Mouse (Mus musculus) embryonic facial prominence, embryonic 12.5 days (tissue): ENCODE measurements around the gene Tlr3. TPM values are rescaled to one million over a fixed set of nuclear protein-coding genes. Genes with fewer than 3 reads are reported as not detected.
A peak's percentile ranks its signal among the peaks of the same experiment; 100 is the strongest.

ENCODE experiments used
- ATAC-seq: fragments of 200-750 bp; cut with Nextera tagmentation; 2 replicates; pipeline ENCODE4 v1.8.0; 2017; ENCODE audit not compliant: insufficient number of reproducible peaks, insufficient read depth, low FRiP score, low TSS enrichment
- H3K27ac ChIP-seq: fragments of 300-500 bp; sonication (generic); 2 replicates; pipeline ENCODE4 v1.5.1; 2016; ENCODE audit warnings: mild to moderate bottlenecking
- H3K27me3 ChIP-seq: fragments of 300-500 bp; sonication (generic); 2 replicates; pipeline ENCODE4 v1.6.1; 2016; ENCODE audit warnings: mild to moderate bottlenecking, moderate library complexity
- H3K36me3 ChIP-seq: fragments of 300-500 bp; sonication (generic); 2 replicates; pipeline ENCODE4 v1.6.1; 2016; ENCODE audit warnings: mild to moderate bottlenecking
- H3K4me1 ChIP-seq: fragments of 300-500 bp; sonication (generic); 2 replicates; pipeline ENCODE4 v1.6.1; 2016
- H3K4me2 ChIP-seq: fragments of 300-500 bp; sonication (generic); replicated peaks from 2 replicates; pipeline ENCODE4 v1.6.1; 2016; ENCODE audit warnings: mild to moderate bottlenecking, moderate library complexity
- H3K4me3 ChIP-seq: fragments of 300-500 bp; sonication (generic); 2 replicates; pipeline ENCODE4 v1.5.1; 2016; ENCODE audit warnings: mild to moderate bottlenecking
- H3K9ac ChIP-seq: fragments of 300-500 bp; sonication (generic); 2 replicates; pipeline ENCODE4 v1.6.1; 2016; ENCODE audit warnings: mild to moderate bottlenecking, moderate library complexity
- H3K9me3 ChIP-seq: fragments of 300-500 bp; sonication (generic); 2 replicates; pipeline ENCODE4 v1.6.1; 2016; ENCODE audit warnings: mild to moderate bottlenecking, moderate library complexity
- WGBS: fragments of 180-500 bp; shearing (Covaris S2); methylation state at CpG from one replicate; pipeline ENCODE4 v1.1.7; 2016; 5-methylcytosine and 5-hydroxymethylcytosine counted together
- polyA plus RNA-seq: library from polyadenylated mRNA; unstranded; fragments of >200 nt; fragmentation: Nextera tagmentation; extraction: Ambion mirVana; gene quantifications from 2 replicates; pipeline ENCODE4 v1.2.1, GENCODE M21; 2016

Tlr3 gene
- polyA plus RNA-seq, 1 experiment from 2014 or later: 1.4 TPM

- no peaks in the 10 kb centered on the region for H3K9me3 ChIP-seq
- H3K36me3 ChIP-seq: no peaks in the 10 kb centered on the region
- no peak within 1 kb of the TSS for H3K27ac ChIP-seq
- H3K4me1 ChIP-seq: peaks cover 14% of the 10 kb centered on the region
- peak within 1 kb of the TSS; percentile 36 for H3K4me3 ChIP-seq
- peak within 1 kb of the TSS; percentile 34 for H3K9ac ChIP-seq
- peak; percentile 79 for ATAC-seq
- 1% methylated on average over 6 of the region's 6 CpGs for WGBS
- peak within 1 kb of the TSS; percentile 84 for H3K4me2 ChIP-seq
- H3K27me3 ChIP-seq: peaks cover 11% of the 10 kb centered on the region
Observed at GRCm38 (mm10) chr8:45381963-45382347, 28.9 kb downstream of the Tlr3 start, which contains the start of gene Fam149a. Fam149a (minus strand) TSS chr8:45382291.

DNA sequence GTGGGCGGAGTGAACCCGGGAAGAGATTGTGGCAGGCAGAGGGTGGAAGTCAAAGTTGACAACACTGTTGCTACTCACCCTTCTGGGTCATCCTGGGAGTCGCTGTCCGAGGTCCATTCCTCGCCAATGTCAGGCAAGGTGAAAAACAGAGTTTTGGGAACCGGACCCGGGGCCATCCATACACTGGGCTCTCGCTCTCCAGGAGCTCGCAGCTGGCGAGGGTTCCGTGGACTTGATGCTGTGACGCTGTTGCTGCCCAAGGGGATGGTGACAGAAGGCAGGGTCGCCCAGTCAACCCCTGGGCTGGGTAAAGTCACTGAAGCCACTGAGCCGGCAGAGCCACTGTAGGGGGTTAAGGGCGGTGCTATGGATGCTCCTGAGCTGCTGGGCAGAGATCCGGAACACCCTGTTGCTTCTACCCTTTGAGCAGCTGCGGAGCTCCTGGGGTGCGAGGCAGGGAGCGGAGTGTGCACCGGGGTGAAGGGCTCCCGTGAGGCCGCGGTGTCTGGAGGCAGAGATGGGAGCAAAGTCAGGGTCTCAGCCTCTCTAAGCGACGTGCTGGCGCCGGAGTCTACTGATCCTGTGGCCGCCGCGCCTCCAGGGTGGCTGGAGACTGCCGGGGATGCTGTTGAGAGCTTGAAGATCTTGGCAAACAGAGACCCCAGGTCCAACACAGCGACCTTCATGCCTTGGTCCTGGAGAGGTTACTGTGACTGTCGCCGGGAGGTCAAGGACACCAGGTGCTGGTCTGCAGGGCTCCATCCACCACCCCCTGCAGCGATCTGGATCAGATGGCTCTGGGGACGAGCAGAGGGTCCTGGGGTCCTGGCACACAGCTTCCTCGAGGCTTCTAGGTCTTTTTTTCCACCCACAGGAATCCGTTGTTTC, 29.6 kb downstream of the Tlr3 start:
- Histone ChIP-seq H3K36me3 (no peaks in the 10 kb centered on the region), H3K27me3 (peaks cover 11% of the 10 kb centered on the region), H3K4me3 (peak overlapping the region; percentile 36), H3K4me2 (peak overlapping the region; percentile 84), H3K4me1 (peaks cover 14% of the 10 kb centered on the region), H3K9me3 (no peaks in the 10 kb centered on the region), H3K27ac (no peak overlapping the region), H3K9ac (peak overlapping the region; percentile 34)
- WGBS: 2% methylated on average over 38 of the region's 38 CpGs
- peak; percentile 41; the same call in 1 of the 2 replicates for ATAC-seq

DNA sequence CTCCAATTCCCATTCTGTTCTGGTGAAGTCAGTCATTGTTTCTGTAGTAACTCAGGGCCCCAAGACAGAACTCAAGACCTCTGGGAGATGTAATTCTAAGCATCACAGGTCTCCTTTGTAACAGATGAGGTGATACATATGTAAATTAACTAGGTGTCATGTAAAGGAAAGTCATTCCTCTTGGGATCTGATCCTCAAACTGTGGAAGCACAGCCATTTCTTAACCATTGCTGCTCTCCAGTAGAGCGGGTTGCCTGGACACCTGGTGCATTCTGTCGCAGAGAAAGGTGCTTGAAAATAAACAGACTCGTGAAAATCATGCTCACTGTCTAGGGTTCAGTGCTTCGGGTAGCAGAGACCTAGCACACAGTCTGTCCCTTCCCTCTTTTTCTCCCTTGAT, 30.3 kb downstream of the Tlr3 start:
- Histone ChIP-seq H3K36me3 (no peaks in the 10 kb centered on the region), H3K4me1 (peaks cover 14% of the 10 kb centered on the region), H3K9me3 (no peaks in the 10 kb centered on the region), H3K27ac (no peak overlapping the region), H3K4me2 (peak overlapping the region; percentile 84; the same call in 1 of the 2 replicates), H3K9ac (no peak overlapping the region), H3K27me3 (peaks cover 11% of the 10 kb centered on the region), H3K4me3 (peak overlapping the region; percentile 36; the same call in 1 of the 2 replicates)
- no peak for ATAC-seq
- WGBS: 20% methylated on average over 4 of the region's 4 CpGs

DNA sequence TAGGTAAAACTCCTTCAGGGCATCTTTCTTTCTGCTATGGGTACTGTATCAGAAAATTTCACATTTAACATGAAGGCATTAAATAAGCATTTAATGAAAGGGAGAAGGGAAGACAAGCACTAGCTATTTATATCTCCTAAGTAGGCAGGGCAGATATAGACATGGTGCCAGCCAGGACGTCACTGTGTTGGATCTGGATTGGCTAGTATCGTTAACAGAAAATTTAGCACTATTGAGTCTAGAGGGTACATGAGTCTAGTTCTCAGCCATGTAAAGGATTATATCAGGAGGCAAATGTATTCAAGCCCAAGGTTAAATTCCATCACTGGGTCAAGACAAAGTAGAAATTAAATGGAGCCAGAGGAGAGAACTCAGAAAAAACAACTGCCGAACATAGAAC, 36.8 kb downstream of the Tlr3 start:
- no peaks in the 10 kb centered on the region for H3K36me3 ChIP-seq
- H3K4me1 ChIP-seq: no peaks in the 10 kb centered on the region
- no peak overlapping the region for H3K4me2 ChIP-seq
- H3K4me3 ChIP-seq: no peak overlapping the region
- H3K27me3 ChIP-seq: no peaks in the 10 kb centered on the region
- 82% methylated on average over 3 of the region's 3 CpGs for whole genome bisulfite sequencing
- H3K27ac ChIP-seq: no peak overlapping the region
- H3K9ac ChIP-seq: no peak overlapping the region
- ATAC-seq: no peak
- H3K9me3 ChIP-seq: no peaks in the 10 kb centered on the region

DNA sequence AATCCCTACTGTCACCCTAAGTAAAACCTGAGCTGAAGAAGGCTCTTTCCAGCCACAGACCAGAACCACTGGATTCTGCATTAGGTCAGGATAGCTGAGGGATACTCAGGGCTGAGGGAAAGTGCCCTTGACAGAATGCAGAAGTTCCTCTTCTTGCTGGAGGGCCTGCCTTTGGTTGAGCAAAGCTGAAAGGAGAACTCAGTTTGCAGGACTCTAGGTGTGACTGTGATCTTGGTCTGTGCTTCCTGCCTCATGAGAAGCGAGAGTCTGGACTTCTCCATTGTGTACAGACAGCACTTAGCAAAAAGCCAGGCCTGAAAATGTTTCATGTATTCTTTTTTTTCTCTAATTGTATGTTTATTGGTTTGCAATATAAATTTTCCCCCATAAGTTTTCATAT, 43.7 kb downstream of the Tlr3 start:
- no peak for ATAC-seq
- Histone ChIP-seq H3K4me3 (no peak overlapping the region), H3K9me3 (no peaks in the 10 kb centered on the region), H3K36me3 (no peaks in the 10 kb centered on the region), H3K9ac (no peak overlapping the region), H3K4me1 (no peaks in the 10 kb centered on the region), H3K27ac (no peak overlapping the region), H3K27me3 (no peaks in the 10 kb centered on the region), H3K4me2 (no peak overlapping the region)
- WGBS: 92% methylated on average over 1 of the region's 1 CpGs

GRCm38 (mm10) chr8:45363220-45363619, 47.7 kb downstream of the Tlr3 start:
- Histone ChIP-seq H3K4me3 (no peak overlapping the region), H3K27me3 (no peaks in the 10 kb centered on the region), H3K4me1 (no peaks in the 10 kb centered on the region), H3K9me3 (no peaks in the 10 kb centered on the region), H3K9ac (no peak overlapping the region), H3K4me2 (no peak overlapping the region), H3K36me3 (no peaks in the 10 kb centered on the region), H3K27ac (no peak overlapping the region)
- no peak for ATAC-seq
- WGBS: 59% methylated on average over 1 of the region's 1 CpGs

- WGBS: 64% methylated on average over 6 of the region's 6 CpGs
- no peaks in the 10 kb centered on the region for H3K4me1 ChIP-seq
- no peak for ATAC-seq
Observed at GRCm38 (mm10) chr8:45362323-45362722, 48.6 kb downstream of the Tlr3 start.

DNA sequence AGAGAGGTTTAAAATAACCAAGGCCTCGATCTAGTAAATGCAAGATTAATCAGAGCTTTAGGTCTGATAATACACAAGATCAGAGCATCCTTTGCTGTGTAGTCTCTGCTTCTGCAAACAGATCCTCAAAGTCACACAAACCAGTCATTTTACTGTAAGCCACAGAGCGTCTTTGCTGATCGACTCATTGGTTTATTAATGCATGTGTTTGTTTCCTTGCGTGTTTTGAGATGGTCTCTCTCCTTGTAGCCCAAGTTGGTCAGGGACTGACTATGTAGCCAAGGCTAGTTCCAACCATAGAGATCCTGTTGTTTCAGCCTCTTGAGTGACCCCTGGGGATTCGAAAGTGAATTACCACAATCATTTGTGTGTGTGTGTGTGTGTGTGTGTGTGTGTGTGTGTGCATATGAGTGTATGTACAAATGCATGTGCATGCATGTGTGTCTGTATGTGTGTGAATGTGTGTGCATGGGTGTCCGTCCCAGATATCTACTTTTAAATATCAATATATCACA, 51.7 kb downstream of the Tlr3 start:
- Histone ChIP-seq H3K4me3 (no peak overlapping the region; the same call in 1 of the 2 replicates), H3K9ac (peak overlapping the region; percentile 84; the same call in 1 of the 2 replicates), H3K4me2 (peak overlapping the region; percentile 91), H3K36me3 (no peaks in the 10 kb centered on the region), H3K9me3 (no peaks in the 10 kb centered on the region), H3K27me3 (no peaks in the 10 kb centered on the region), H3K27ac (no peak overlapping the region), H3K4me1 (no peaks in the 10 kb centered on the region)
- ATAC-seq: no peak
- WGBS: 85% methylated on average over 6 of the region's 6 CpGs

More at GRCm38 (mm10) chr8:45362323-45362722, 48.6 kb downstream of the Tlr3 start:
- H3K27me3 ChIP-seq: no peaks in the 10 kb centered on the region
- H3K4me3 ChIP-seq: no peak overlapping the region
- no peak overlapping the region for H3K4me2 ChIP-seq
- no peak overlapping the region for H3K9ac ChIP-seq
- no peak overlapping the region for H3K27ac ChIP-seq
- H3K36me3 ChIP-seq: no peaks in the 10 kb centered on the region
- no peaks in the 10 kb centered on the region for H3K9me3 ChIP-seq

DNA sequence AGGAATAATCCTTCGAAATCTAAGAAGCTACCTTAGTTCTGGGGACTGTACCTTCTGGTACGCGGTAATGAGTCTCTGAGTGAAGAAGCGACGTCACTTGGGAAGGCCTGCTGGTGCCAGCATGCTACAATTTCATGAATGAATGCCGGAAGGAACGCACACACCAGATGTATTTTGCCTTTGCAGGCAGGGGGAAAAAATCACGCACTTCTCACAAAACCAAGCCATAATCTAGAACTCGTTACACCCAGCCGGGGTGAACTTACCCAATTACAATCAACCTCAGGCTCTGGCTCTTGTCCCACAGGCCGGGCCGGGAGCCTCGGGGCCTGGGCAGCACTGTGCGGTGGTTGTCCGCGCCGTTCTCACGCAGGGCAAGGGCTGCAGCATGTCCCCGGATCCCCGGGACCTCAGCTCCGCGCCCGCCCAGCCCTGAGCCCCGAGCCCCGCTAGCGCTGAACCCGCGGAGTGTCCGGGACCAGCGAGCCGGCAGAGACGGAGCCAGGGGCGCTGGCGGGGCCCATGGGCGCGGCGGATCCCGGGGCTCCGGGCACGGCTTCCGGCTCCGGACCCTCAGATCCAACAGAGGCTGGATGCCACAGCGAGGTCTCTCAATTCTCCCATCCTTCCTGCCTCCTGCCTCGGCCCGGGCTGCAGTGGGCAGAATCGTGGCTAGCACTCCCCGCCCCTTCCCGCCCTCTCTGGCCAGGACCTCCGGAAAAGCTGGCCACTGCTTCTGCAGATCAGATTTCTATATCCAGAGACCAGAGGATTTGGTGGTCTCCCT, 52.6 kb downstream of the Tlr3 start:
- peak overlapping the region; percentile 91 for H3K4me2 ChIP-seq
- no peaks in the 10 kb centered on the region for H3K9me3 ChIP-seq
- peak; percentile 77 for ATAC-seq
- H3K27ac ChIP-seq: no peak overlapping the region
- WGBS: 5% methylated on average over 47 of the region's 49 CpGs
- H3K9ac ChIP-seq: peak overlapping the region; percentile 84
- H3K27me3 ChIP-seq: no peaks in the 10 kb centered on the region
- no peaks in the 10 kb centered on the region for H3K4me1 ChIP-seq
- peak overlapping the region; percentile 65 for H3K4me3 ChIP-seq
- H3K36me3 ChIP-seq: no peaks in the 10 kb centered on the region

GRCm38 (mm10) chr8:45355809-45356208, 55.1 kb downstream of the Tlr3 start:
- H3K9ac ChIP-seq: no peak overlapping the region
- H3K36me3 ChIP-seq: no peaks in the 10 kb centered on the region
- WGBS: 87% methylated on average over 6 of the region's 6 CpGs
- no peak for ATAC-seq
- H3K9me3 ChIP-seq: no peaks in the 10 kb centered on the region
- no peak overlapping the region for H3K27ac ChIP-seq
- no peak overlapping the region for H3K4me3 ChIP-seq
- no peaks in the 10 kb centered on the region for H3K27me3 ChIP-seq
- H3K4me1 ChIP-seq: no peaks in the 10 kb centered on the region
- H3K4me2 ChIP-seq: no peak overlapping the region
